Mouse (Mus musculus) CD4-positive, CD25-positive, alpha-beta regulatory T cell, adult 4 months (primary cell): ENCODE results near the gene Fh1. TPM values are rescaled to one million over a fixed set of nuclear protein-coding genes. Genes with fewer than 3 reads are reported as not detected.
A peak's percentile ranks its signal among the peaks of the same experiment; 100 is the strongest.

Source experiments
- ATAC-seq: one replicate; pipeline ENCODE4 v1.8.0; 2017
- polyA plus RNA-seq, 2 experiments: library from polyadenylated mRNA; unstranded; fragments of 100-300 nt; shearing (Covaris generic); gene quantifications; one replicate each; pipeline ENCODE4 v1.2.1; 2017

Gene Fh1
- polyA plus RNA-seq, 2 experiments from 2014 or later: 55.8 to 66.7 TPM

- no peak for ATAC-seq
Measured at GRCm38 (mm10) chr1:175619814-175620431, 5.5 kb downstream of the Fh1 start, which contains the start of gene Kmo. Gene Kmo, plus strand, starts transcription at chr1:175620381.

DNA sequence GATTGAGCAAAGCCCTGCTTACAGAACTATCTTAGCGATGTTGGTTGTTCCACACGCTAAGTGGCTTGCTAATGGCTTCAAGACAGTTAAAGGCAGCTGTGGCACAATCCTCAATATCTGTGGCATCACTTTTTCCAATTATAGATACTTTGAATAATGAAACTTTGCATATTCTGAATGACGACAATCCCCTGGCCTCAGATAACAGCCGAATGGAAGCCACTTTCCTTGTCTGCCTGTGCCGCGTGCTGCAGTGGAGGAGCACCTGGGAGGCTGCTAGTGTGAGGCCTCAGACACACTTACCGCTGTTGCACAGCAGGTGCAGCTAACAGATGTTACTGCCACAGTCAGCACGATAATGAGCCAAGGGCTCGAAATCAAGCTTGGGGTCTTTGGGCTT lies 10.4 kb downstream of the Fh1 start:
- no peak for ATAC-seq

DNA sequence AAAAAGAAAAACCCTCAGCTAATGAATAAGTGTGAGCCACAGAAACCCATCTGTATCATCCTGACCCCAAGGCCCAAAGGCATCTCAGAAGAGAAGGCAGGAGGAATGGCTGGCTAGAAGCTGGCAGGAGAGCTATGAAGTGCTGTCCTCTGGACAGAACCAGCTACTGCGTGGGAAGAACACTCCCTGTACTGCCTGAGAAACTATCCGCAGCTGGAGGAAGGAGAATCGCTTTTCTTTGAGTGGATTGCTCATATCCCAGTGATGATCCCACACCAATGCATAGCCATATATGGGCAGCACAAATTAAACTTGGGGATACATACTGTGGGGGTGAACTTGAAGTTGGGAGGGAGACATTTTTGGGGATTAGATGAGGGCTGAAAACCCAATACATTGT lies 16.7 kb downstream of the Fh1 start:
- no peak for ATAC-seq

DNA sequence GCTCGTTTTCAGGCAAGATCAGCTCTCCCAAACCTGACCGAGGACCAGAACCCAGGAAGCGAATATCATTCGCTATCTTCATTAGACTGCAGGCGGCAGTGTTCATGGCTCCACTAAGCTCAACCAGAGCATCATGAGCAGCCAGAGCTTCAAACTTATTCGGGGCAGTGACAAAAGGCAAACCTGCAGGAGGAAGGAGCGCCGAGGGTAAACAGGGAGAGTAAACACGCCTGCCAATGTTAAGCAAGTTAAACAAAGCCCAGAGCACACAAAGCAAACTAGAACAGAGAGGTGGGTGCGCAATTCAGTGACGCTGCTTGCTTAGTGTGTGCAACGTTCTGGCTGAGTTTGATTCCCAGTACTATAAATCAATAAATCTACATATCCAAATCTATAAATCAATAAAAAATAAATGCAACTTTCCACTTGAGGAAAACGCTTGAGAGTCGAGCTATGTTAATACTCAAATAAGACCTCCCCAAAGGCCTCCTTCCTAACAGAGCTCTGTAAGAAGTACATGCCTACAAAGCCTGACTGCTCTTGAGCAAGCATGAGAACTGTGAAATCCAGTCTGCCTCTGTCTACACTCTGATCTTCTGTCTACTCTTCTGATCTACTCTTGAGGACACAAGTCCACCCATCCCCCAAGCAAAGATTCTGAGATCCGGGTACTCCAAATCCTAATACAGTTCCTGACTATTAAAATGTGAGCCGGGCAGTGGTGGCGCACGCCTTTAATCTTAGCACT lies 17.4 kb downstream of the Fh1 start:
- ATAC-seq: no peak

DNA sequence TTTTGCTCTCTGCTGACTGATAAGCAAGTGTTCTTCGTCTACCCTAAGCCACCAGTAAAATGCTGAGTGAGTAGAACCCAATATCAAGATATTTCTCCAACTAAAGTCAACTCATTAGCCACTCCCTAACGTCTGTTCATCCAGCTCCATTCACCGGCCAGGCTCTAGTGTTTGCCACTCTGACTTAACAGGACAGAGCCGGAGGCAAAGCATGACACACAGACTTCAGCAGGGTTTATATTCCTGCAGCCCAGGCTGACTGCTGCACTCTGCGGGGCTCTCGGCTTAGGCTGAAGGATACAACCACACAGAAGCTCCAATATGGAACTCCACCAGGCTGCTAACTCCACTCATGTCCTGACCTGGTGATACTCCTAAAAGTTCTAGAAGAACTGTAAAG lies 18.1 kb downstream of the Fh1 start:
- no peak for ATAC-seq

DNA sequence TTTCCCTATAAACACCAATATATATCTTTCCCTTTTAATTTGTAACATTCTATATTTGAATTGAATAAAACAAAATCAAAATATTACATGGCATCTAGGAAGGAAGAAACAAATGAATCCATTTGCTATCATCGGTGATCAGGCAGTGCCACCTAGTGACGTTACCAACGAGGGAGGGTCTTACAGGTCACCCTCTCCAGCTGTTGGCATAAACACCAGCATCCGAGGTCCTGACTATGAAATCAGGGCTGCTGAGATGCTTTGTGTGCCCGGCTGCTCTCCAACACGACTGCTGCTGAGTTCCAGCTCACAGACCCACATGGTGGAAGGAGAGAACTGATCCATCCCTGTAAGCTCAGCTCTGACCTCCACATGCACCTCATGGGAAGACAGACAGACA lies 22.0 kb downstream of the Fh1 start:
- ATAC-seq: no peak

GRCm38 (mm10) chr1:175602231-175602630 lies 23.2 kb downstream of the Fh1 start:
- ATAC-seq: no peak

DNA sequence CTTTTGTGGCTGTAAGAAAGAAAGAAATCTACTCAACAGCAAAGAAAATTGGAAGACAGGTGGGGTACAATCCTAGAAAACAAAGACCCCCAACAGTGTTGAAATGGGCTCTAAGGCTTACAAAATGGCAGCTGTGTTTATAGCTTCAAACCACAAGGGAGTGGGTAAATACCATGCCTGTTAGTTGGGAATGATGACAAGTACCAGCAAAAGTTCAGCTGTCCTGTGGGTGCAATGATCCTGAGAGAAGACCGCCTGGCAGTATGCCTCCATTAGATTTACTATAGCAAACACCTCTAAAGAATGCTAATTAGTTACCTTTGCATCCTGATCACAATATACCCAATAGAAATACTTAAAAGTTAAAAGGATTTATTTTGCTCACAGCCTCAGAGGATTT lies 32.6 kb downstream of the Fh1 start:
- no peak for ATAC-seq

DNA sequence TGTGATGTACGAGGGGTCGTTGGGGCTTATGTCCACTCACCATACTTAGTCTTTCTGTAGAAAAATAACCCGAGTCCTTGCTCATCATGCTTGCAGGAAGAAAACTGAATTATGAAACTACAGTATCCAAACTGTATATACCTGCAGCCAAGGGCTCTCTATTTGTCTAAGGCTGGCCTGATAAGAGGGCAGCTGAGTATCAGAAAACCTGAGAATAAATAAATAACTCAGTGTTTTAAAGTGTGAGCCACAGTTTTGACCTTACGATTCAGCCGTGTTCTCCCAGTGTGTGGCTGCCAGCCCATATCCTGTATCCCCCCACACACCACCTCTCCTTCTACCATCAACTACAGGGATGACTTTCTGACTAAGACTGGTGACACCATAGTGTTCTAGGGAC lies 38.8 kb downstream of the Fh1 start:
- ATAC-seq: no peak

DNA sequence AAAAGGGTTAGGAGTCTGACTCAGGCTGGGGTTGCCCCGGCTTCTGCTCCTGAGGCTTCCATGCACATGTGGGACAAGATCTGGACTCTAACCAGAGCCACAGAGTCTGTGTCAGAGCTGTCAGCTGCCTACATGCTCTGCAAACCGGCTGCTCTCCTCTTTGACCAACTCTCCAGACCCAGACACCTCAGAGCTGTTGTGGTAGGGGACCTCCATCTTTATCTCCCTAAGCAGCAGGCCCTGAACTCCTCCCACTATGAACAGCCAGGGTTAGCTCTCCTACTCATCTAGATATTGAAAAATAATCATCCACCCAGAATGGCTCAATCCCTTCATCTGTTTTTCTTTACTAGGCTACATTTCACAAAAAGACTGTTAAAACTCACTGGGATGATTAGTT lies 40.2 kb downstream of the Fh1 start:
- ATAC-seq: no peak

DNA sequence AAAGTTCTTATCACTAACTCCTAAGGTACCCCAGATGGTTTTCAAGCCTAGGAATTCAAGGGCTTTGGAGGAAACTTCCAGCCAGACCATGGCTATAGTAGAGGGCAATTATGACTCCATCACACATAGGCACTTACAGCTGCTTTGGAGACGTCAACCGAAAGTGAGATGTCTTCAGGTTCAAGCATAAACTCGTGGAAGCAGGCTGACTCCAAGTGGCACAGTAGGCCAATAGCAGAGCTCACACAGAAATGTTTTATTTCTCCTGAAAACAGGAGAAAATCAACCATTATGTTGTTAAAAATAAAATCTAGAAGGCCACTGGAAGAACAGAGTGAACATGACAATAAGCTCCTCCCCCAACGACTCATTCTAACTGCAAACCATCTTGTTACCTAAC lies 42.6 kb downstream of the Fh1 start:
- ATAC-seq: no peak

DNA sequence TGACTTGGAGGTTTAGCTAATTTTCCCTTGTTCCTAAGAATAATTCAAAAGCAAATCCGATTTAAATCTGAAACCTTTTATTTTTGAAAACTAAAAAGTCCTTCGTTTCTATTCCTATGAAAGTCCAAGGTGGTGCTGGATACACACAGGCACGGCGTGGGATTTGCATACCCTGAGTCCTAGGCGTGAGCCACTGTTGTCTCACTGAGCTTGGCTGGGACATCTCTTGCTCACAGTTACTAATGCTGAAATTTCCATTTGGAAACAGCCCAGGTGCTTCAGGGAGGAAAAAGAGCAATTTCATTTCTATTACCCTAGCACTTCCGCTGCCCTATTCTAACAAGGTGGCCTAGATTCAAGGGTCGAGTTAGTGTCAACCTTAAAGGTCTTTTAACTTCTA lies 45.1 kb downstream of the Fh1 start:
- no peak for ATAC-seq

DNA sequence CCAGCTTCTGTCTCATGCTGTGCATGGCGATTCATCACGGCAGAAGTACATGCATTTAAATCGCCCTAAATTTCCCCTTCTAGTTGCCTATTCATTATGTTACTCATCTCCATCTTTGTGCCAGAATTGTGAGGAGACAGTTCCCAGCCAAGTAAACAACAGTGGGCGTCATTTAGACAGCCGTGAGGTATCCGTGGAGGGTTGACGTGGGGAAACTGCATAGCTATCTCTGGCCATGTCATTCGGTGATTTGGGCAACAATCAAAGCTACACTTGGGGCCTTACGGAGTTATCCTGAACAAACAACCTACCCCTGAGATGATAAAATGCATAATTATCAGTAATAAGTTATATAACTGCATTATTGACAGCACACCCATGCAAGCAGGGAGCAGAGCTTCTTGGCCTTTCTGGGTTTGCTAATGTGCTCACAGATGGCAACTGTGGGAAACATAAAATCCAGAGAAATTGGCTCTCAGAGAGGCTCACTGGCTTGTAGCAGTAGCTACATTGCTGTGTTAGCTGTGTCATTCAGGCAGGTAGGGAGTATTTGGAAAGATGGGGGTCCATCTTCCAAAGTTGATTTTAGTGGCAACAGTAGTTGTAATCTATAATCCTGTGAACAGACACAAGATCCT lies 45.7 kb downstream of the Fh1 start:
- ATAC-seq: no peak

GRCm38 (mm10) chr1:175578425-175579096 lies 46.9 kb downstream of the Fh1 start:
- ATAC-seq: no peak

DNA sequence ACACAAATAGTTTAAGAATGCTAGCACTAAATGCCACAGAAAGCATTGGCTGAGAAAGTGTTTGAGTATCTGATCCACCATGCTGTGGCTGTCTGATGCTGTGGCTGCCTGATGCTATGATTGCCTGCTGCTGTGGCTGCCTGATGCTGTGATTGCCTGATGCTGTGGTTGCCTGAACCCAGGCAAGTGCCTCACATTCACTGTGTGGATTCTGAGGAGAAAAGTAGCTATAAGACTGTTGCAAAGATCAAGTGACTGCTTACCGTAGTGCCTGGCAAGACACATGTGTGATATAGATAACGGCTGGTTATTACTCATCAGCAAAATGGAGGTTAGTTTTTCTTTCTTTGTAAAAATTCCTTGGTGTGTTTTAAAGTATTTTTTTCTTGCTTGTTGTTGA lies 51.3 kb downstream of the Fh1 start:
- no peak for ATAC-seq

- no peak for ATAC-seq
Measured at GRCm38 (mm10) chr1:175565579-175566103, 59.8 kb downstream of the Fh1 start.

DNA sequence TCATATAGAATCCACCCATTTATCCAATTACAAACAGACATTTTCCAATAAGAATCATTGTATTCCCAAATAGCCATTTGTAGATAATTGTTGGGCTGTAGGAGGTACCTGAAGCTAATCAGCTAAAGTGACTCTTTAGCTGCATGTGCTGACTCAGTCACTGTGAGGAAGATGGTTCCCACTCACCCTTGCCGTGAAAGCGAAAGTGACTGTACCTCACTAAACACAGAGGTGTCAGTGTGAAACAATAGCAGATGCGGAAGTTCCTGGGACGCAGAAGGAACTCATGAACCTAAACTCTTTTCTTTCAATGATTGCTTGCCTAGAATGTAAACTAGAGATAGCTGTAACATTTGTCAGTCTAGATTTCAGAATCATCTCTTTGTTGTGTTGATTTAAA lies 61.1 kb downstream of the Fh1 start:
- ATAC-seq: peak; percentile 68

- ATAC-seq: no peak
Measured at GRCm38 (mm10) chr1:175562379-175562778, 63.1 kb downstream of the Fh1 start.

- ATAC-seq: no peak
Measured at GRCm38 (mm10) chr1:175561806-175562205, 63.6 kb downstream of the Fh1 start.

GRCm38 (mm10) chr1:175554641-175555040 lies 70.8 kb downstream of the Fh1 start:
- no peak for ATAC-seq

GRCm38 (mm10) chr1:175552474-175552873 lies 73.0 kb downstream of the Fh1 start:
- no peak for ATAC-seq

GRCm38 (mm10) chr1:175550586-175550985 lies 74.8 kb downstream of the Fh1 start:
- no peak for ATAC-seq
